Mouse (Mus musculus) small intestine, adult 2 months (tissue): Measurements from ENCODE around the gene 2210017I01Rik.

Source experiments
- CTCF ChIP-seq: fragments of 200-500 bp; IDR thresholded peaks from 2 replicates; pipeline ENCODE4 v1.5.1; 2012; ENCODE audit warnings: low read depth, mild to moderate bottlenecking, control low read depth, inconsistent platforms, low read length, moderate library complexity, mixed read lengths; ENCODE audit not compliant: insufficient replicate concordance, insufficient read length; ENCODE audit errors: extremely low read depth
- POLR2A ChIP-seq: fragments of 200-500 bp; IDR thresholded peaks from 2 replicates; pipeline ENCODE4 v1.6.1; 2012; ENCODE audit warnings: low read depth, mild to moderate bottlenecking, control low read depth, inconsistent platforms, low read length, moderate library complexity

- TF ChIP-seq POLR2A = no peak
- TF ChIP-seq CTCF = no peak
Measured at GRCm38 (mm10) chr3:92638653-92638991, 31.3 kb upstream of the 2210017I01Rik start.
